Mouse (Mus musculus) neural tube, embryonic 14.5 days (tissue): ENCODE measurements at regions not wholly inside any gene's neighbourhood (a gene's known extent, or its start where the extent isn't known, plus 50 kb on each side); places are given as distances from the start of the nearest gene placed in this dataset.

Source experiments
- ATAC-seq: fragments of 200-750 bp; cut with Nextera tagmentation; 2 replicates; pipeline ENCODE4 v1.8.0; 2017; ENCODE audit warnings: low read depth, mild to moderate bottlenecking, moderate TSS enrichment, moderate library complexity
- H3K27ac ChIP-seq: fragments of 300-500 bp; sonication (generic); 2 replicates; pipeline ENCODE4 v1.5.1; 2014; ENCODE audit warnings: low read depth, mild to moderate bottlenecking, control low read depth, low read length, moderate library complexity, mixed read lengths
- H3K27me3 ChIP-seq: fragments of 300-500 bp; sonication (generic); 2 replicates; pipeline ENCODE4 v1.6.1; 2014; ENCODE audit warnings: low read length; ENCODE audit not compliant: control insufficient read depth, insufficient read depth
- H3K36me3 ChIP-seq: fragments of 300-500 bp; sonication (generic); 2 replicates; pipeline ENCODE4 v1.6.1; 2014; ENCODE audit warnings: low read length, mixed read lengths; ENCODE audit not compliant: control insufficient read depth, insufficient read depth
- H3K4me1 ChIP-seq: fragments of 300-500 bp; sonication (generic); 2 replicates; pipeline ENCODE4 v1.6.1; 2014; ENCODE audit warnings: low read length; ENCODE audit not compliant: control insufficient read depth, insufficient read depth
- H3K4me2 ChIP-seq: fragments of 300-500 bp; sonication (generic); 2 replicates; pipeline ENCODE4 v1.6.1; 2014; ENCODE audit warnings: mild to moderate bottlenecking, low read depth, low read length, control low read depth
- H3K4me3 ChIP-seq: fragments of 300-500 bp; sonication (generic); 2 replicates; pipeline ENCODE4 v1.5.1; 2014; ENCODE audit warnings: low read depth, low read length, control low read depth, mixed read lengths
- H3K9ac ChIP-seq: fragments of 300-500 bp; sonication (generic); replicated peaks from 2 replicates; pipeline ENCODE4 v1.6.1; 2014; ENCODE audit warnings: low read depth, mild to moderate bottlenecking, control low read depth, low read length, mixed read lengths
- H3K9me3 ChIP-seq: fragments of 300-500 bp; sonication (generic); 2 replicates; pipeline ENCODE4 v1.6.1; 2016; ENCODE audit warnings: low read length; ENCODE audit not compliant: control insufficient read depth
- WGBS: fragments of 180-500 bp; shearing (Covaris S2); extraction: QIAGEN DNeasy Blood & Tissue Kit; methylation state at CpG from one replicate; pipeline ENCODE4 v1.1.7; 2014; 5-methylcytosine and 5-hydroxymethylcytosine counted together

DNA sequence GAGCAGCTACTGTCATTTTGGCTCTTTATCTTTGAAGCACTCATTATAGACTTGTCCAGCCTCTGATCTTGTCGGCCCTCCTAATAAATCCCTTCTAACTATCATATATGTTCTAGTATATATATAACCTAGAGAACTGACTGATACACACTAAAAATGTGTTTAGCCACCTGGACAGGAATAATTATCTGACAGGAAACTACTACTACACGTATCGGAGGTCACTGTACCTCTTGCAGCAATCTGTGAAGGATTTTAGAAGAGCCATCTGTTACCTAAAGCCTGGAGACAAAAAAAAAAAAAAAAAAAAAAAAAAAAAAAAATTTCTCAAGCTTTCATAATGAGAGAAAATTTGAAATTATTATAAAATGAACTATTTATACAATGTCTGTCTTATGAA lies 105.4 kb upstream of the Cblb start:
- Histone ChIP-seq H3K9ac (no peak overlapping the region), H3K4me1 (no peaks in the 10 kb centered on the region), H3K27ac (no peak overlapping the region), H3K27me3 (no peaks in the 10 kb centered on the region), H3K4me2 (no peak overlapping the region), H3K9me3 (no peaks in the 10 kb centered on the region), H3K4me3 (no peak overlapping the region), H3K36me3 (no peaks in the 10 kb centered on the region)
- ATAC-seq, result no peak
- 89% methylated on average over 3 of the region's 3 CpGs for WGBS

DNA sequence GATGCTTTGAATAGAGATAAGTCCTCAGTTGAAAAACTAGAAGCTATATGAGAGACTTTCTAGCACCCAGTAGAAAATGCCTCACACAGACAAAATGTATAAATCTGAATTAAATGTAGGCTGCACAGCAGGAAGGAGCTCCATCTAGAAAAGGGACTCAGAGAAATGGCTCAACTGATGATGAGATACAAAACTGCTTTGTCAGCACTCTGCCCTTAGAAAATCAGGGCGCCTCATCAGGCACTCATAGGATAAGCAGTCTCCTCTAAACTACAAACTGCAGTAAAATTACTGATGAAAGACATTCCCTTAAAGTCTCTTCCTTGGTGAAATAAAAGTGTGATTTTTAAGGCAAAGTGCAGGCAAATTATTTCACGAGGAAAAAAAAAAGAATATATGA lies 97.9 kb upstream of the Cblb start:
- H3K27me3 ChIP-seq, result no peaks in the 10 kb centered on the region
- no peaks in the 10 kb centered on the region for H3K4me1 ChIP-seq
- H3K9me3 ChIP-seq, result no peaks in the 10 kb centered on the region
- H3K4me2 ChIP-seq, result no peak overlapping the region
- 85% methylated on average over 2 of the region's 2 CpGs for WGBS
- H3K27ac ChIP-seq, result no peak overlapping the region
- no peak for ATAC-seq
- H3K9ac ChIP-seq, result no peak overlapping the region
- no peaks in the 10 kb centered on the region for H3K36me3 ChIP-seq
- no peak overlapping the region for H3K4me3 ChIP-seq

DNA sequence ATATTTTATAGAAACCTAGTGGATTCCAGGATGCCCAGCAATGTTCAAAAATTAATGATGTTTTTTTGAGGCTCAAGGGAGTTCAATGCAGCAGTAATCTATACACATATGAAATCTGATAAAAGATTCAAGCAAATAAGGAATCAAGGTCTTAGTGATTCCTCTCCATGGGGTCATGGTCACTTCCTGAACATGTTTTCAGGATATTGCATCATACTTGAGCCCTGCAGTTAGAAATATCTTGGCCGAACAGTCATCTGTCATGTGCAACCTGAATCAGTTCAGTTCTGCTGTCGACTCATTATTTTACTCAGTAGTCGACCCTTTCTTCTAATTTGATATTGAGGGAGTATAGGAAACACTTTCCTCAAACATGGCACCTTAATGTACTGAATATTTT lies 97.1 kb upstream of the Cblb start:
- H3K9me3 ChIP-seq, result no peaks in the 10 kb centered on the region
- H3K27me3 ChIP-seq, result no peaks in the 10 kb centered on the region
- H3K36me3 ChIP-seq, result no peaks in the 10 kb centered on the region
- no peak for ATAC-seq
- no peak overlapping the region for H3K9ac ChIP-seq
- WGBS, result 87% methylated on average over 3 of the region's 3 CpGs
- no peaks in the 10 kb centered on the region for H3K4me1 ChIP-seq
- no peak overlapping the region for H3K4me3 ChIP-seq
- H3K4me2 ChIP-seq, result no peak overlapping the region
- no peak overlapping the region for H3K27ac ChIP-seq

DNA sequence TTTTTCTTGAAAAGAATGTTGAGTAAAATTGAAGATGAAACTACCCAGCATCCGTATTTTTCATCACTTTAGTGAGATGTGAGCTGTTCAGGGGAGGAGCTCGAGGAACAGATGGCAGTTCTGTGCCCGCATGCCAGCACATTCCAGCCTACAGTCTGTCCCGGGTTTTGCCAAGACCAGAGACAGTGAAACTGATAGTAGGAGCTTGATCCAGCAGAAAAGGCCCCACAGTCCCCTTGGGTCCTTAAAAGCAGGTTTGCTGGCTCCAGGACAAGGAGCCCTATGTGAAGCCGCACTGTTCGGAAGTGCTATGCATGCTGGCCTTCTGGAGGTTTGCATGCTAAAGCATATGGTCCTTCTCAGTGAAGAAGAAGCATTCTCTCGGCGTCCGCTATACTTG lies 93.7 kb upstream of the Cblb start:
- H3K36me3 ChIP-seq, result no peaks in the 10 kb centered on the region
- H3K4me1 ChIP-seq, result no peaks in the 10 kb centered on the region
- peak; percentile 71; the same call in 1 of the 2 replicates for ATAC-seq
- H3K27me3 ChIP-seq, result no peaks in the 10 kb centered on the region
- H3K4me3 ChIP-seq, result no peak overlapping the region
- no peaks in the 10 kb centered on the region for H3K9me3 ChIP-seq
- no peak overlapping the region for H3K27ac ChIP-seq
- WGBS, result 76% methylated on average over 9 of the region's 9 CpGs
- no peak overlapping the region for H3K4me2 ChIP-seq
- no peak overlapping the region for H3K9ac ChIP-seq

DNA sequence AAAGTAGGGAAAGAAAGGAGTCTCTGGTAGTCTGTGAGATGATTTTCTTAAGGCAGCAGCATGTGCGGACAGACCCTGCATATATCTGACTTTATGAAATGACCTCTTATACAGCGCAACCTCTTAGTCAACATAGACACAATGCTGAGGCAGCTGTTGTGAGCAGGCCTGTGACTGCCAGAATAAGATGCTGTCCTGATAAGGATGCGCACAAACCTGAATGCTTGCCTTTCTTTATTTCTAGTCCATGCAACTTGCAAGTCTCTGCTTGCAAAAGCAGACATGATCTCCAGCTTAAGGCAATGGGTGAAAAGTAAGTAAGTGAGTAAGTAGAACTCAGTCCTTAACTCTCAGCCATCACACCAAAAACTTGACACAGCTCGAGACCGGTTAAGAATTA lies 92.0 kb upstream of the Cblb start:
- 95% methylated on average over 5 of the region's 5 CpGs for WGBS
- H3K27ac ChIP-seq, result no peak overlapping the region
- H3K9me3 ChIP-seq, result no peaks in the 10 kb centered on the region
- H3K4me1 ChIP-seq, result no peaks in the 10 kb centered on the region
- no peak for ATAC-seq
- H3K27me3 ChIP-seq, result no peaks in the 10 kb centered on the region
- H3K4me2 ChIP-seq, result no peak overlapping the region
- H3K4me3 ChIP-seq, result no peak overlapping the region
- H3K36me3 ChIP-seq, result no peaks in the 10 kb centered on the region
- no peak overlapping the region for H3K9ac ChIP-seq

DNA sequence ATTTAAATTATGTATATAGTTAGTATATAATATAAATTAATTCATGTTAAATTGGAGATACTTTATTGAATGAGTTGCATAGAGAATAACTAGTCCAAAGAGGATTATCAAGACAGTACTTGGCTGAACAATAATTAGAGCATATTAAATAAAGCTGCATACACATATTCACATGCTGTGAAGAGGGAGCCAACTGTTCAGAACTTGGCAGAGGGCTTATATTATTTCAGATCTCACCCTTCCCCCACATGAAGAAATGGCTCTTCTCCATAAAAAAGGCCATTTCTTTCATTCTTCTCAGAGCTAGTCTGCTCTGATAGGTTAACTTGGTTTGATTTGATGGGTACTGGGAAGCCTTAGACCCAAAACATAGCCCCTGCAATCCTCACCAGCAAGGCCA lies 90.5 kb upstream of the Cblb start:
- Histone ChIP-seq H3K4me1 (no peaks in the 10 kb centered on the region), H3K27me3 (no peaks in the 10 kb centered on the region), H3K9ac (no peak overlapping the region), H3K4me3 (no peak overlapping the region), H3K36me3 (no peaks in the 10 kb centered on the region), H3K9me3 (no peaks in the 10 kb centered on the region), H3K4me2 (no peak overlapping the region), H3K27ac (no peak overlapping the region)
- no peak for ATAC-seq

DNA sequence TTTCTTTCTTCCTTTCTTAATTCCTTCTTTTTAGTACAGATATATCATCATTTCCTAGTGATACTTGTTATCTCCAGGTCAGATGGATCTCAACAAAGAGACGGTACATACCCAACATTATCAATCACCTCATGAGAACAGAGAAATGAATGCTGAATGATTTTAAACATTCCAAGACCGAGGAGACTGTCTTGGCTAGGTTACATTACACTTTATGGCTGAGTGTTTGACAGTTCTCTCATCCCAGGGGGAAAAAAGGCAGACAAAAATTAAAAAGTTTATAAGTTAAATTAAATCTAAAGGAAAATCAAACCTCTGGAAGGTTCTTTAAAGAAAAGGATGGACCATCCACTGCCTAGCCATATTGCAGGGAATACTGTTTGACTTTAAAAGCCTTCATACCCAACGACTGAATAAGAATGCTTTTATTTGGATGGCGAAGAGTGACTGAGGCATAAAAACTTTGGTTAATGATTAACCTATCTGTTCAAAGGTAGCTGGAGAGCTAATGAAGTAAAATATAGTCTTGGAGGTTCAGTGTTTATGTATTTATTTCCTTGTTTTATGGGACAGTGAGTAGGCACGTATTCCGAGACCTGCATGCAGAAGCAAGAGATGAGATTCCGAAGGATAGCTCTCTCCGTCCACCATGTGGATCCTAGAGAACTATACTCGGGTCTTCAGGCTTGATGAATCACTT lies 88.4 kb upstream of the Cblb start:
- no peaks in the 10 kb centered on the region for H3K36me3 ChIP-seq
- no peak overlapping the region for H3K4me3 ChIP-seq
- H3K9me3 ChIP-seq, result no peaks in the 10 kb centered on the region
- 89% methylated on average over 9 of the region's 9 CpGs for WGBS
- no peak for ATAC-seq
- H3K27ac ChIP-seq, result no peak overlapping the region
- no peak overlapping the region for H3K9ac ChIP-seq
- H3K4me2 ChIP-seq, result no peak overlapping the region
- H3K4me1 ChIP-seq, result no peaks in the 10 kb centered on the region
- no peaks in the 10 kb centered on the region for H3K27me3 ChIP-seq

DNA sequence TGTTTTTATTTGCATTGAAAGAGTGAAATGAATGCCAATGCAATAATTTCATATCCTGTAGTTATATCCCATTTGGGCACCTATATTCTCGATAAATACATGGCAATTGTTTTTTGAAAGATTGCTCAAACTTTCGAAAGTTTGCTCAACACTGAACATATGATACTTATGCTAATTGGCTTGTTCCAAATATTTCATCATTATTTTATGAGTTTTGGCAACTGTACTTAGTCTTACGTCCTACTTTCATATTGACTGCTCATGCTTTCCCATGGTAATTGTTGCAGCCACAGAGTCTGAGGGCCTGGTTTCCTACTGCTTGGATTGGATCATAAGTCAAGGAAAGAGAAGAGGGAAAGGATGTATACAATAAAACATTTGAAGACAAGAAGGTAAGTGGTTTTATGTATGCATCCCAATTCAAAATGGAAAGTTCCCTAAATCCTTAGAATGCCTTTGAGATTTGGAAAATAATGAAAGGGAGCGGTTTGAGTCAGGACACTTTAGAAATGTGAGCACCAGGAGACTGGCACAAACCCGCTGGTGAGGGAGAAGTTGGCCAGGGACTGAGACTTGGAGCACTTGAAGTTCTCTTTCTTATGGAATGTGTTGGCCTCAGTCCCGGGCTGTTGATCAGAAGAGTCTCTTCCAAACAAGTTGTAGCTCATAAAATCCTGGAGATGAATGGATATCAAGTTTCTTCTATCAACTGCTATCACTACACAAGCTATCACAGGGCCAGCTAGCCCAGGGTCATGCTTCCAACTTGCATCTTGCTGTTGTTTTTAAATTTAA lies 63.8 kb upstream of the Cblb start:
- H3K9me3 ChIP-seq, result no peaks in the 10 kb centered on the region
- no peak overlapping the region for H3K4me3 ChIP-seq
- no peaks in the 10 kb centered on the region for H3K27me3 ChIP-seq
- no peak overlapping the region for H3K9ac ChIP-seq
- H3K27ac ChIP-seq, result no peak overlapping the region
- H3K4me2 ChIP-seq, result no peak overlapping the region
- ATAC-seq, result no peak
- H3K36me3 ChIP-seq, result no peaks in the 10 kb centered on the region
- H3K4me1 ChIP-seq, result no peaks in the 10 kb centered on the region
- 91% methylated on average over 6 of the region's 6 CpGs for WGBS
